Mouse (Mus musculus) hindbrain, embryonic 10.5 days (tissue): ENCODE data around the gene Tex12. TPM values are rescaled to one million over a fixed set of nuclear protein-coding genes. Genes with fewer than 3 reads are reported as not detected.

Experiments
- DNase-seq: peaks from one replicate; pipeline ENCODE4 v3.0.0-alpha.2; 2017; ENCODE audit warnings: low spot score
- H3K27ac ChIP-seq: fragments of 300-500 bp; sonication (generic); 2 replicates; pipeline ENCODE4 v1.5.1; 2016; ENCODE audit warnings: mild to moderate bottlenecking, moderate library complexity
- H3K27me3 ChIP-seq: fragments of 300-500 bp; sonication (generic); 2 replicates; pipeline ENCODE4 v1.6.1; 2016; ENCODE audit warnings: mild to moderate bottlenecking; ENCODE audit not compliant: poor library complexity, insufficient read depth, severe bottlenecking
- H3K36me3 ChIP-seq: fragments of 300-500 bp; sonication (generic); 2 replicates; pipeline ENCODE4 v1.6.1; 2016; ENCODE audit warnings: mild to moderate bottlenecking, moderate library complexity
- H3K4me1 ChIP-seq: fragments of 300-500 bp; sonication (generic); replicated peaks from 2 replicates; pipeline ENCODE4 v1.6.1; 2016; ENCODE audit warnings: mild to moderate bottlenecking
- H3K4me3 ChIP-seq: fragments of 300-500 bp; sonication (generic); 2 replicates; pipeline ENCODE4 v1.5.1; 2016; ENCODE audit warnings: mild to moderate bottlenecking, moderate library complexity
- H3K9me3 ChIP-seq: fragments of 300-500 bp; sonication (generic); 2 replicates; pipeline ENCODE4 v1.6.1; 2016; ENCODE audit warnings: mild to moderate bottlenecking, moderate library complexity
- WGBS: fragments of 180-500 bp; shearing (Covaris S2); methylation state at CpG from one replicate; pipeline ENCODE4 v1.1.7; 2016; 5-methylcytosine and 5-hydroxymethylcytosine counted together
- polyA plus RNA-seq: library from polyadenylated mRNA; unstranded; fragments of >200 nt; fragmentation: Nextera tagmentation; extraction: Ambion mirVana; gene quantifications from 2 replicates; pipeline ENCODE4 v1.2.1, GENCODE M21; 2016

The Tex12 gene
- polyA plus RNA-seq, 1 experiment from 2014 or later: 0.21 TPM

DNA sequence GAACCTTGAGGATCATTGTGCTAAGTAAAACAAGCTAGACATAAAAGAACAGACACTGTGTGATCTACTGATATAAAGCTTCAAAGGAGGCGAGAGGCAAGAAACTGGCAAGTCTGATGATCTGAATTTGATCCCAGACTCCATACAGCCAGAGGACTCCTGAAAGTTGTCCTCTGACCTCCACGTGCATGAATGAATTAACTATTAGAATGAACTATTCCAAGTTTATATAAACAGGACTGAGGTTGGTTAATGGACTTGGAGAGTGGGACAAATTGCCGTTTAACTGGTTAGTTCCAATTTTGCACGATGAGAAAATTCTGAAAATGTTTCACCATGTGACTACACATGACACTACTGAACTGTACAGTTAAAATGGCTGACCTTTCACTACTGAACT is 12.2 kb downstream of the Tex12 start:
- Histone ChIP-seq H3K9me3 (no peaks in the 10 kb centered on the region), H3K4me1 (peaks cover under 1% of the 10 kb centered on the region; the same call in 1 of the 2 replicates), H3K4me3 (no peak overlapping the region), H3K27me3 (no peaks in the 10 kb centered on the region), H3K27ac (no peak overlapping the region), H3K36me3 (no peaks in the 10 kb centered on the region)
- WGBS: 90% methylated on average over 4 of the region's 4 CpGs
- no peak for DNase-seq

- no peaks in the 10 kb centered on the region for H3K9me3 ChIP-seq
- H3K4me3 ChIP-seq: no peak overlapping the region
- no peaks in the 10 kb centered on the region for H3K36me3 ChIP-seq
- H3K27ac ChIP-seq: no peak overlapping the region
- 59% methylated on average over 5 of the region's 5 CpGs for WGBS
- H3K4me1 ChIP-seq: no peaks in the 10 kb centered on the region
- H3K27me3 ChIP-seq: no peaks in the 10 kb centered on the region
- DNase-seq: no peak
Measured at GRCm38 (mm10) chr9:50547859-50548478, 13.2 kb downstream of the Tex12 start.

GRCm38 (mm10) chr9:50542401-50542800 is 18.7 kb downstream of the Tex12 start:
- Histone ChIP-seq H3K4me1 (no peaks in the 10 kb centered on the region), H3K27me3 (no peaks in the 10 kb centered on the region), H3K4me3 (no peak overlapping the region), H3K36me3 (no peaks in the 10 kb centered on the region), H3K27ac (no peak overlapping the region), H3K9me3 (no peaks in the 10 kb centered on the region)
- 80% methylated on average over 9 of the region's 9 CpGs for WGBS
- DNase-seq: no peak

GRCm38 (mm10) chr9:50540170-50540569 is 21.0 kb downstream of the Tex12 start:
- DNase-seq: no peak
- Histone ChIP-seq H3K4me1 (no peaks in the 10 kb centered on the region), H3K27ac (no peak overlapping the region), H3K36me3 (no peaks in the 10 kb centered on the region), H3K4me3 (no peak overlapping the region), H3K27me3 (no peaks in the 10 kb centered on the region), H3K9me3 (no peaks in the 10 kb centered on the region)
- 78% methylated on average over 7 of the region's 7 CpGs for WGBS

- H3K27ac ChIP-seq: no peak overlapping the region
- no peak for DNase-seq
- no peak overlapping the region for H3K4me3 ChIP-seq
- no peaks in the 10 kb centered on the region for H3K4me1 ChIP-seq
- WGBS: 88% methylated on average over 4 of the region's 4 CpGs
- H3K36me3 ChIP-seq: no peaks in the 10 kb centered on the region
- no peaks in the 10 kb centered on the region for H3K27me3 ChIP-seq
- H3K9me3 ChIP-seq: no peaks in the 10 kb centered on the region
Measured at GRCm38 (mm10) chr9:50537295-50537694, 23.8 kb downstream of the Tex12 start.

- 79% methylated on average over 7 of the region's 7 CpGs for WGBS
- no peak for DNase-seq
- Histone ChIP-seq H3K9me3 (no peaks in the 10 kb centered on the region), H3K4me1 (no peaks in the 10 kb centered on the region), H3K27me3 (no peaks in the 10 kb centered on the region), H3K4me3 (no peak overlapping the region), H3K36me3 (no peaks in the 10 kb centered on the region), H3K27ac (no peak overlapping the region)
Measured at GRCm38 (mm10) chr9:50536603-50537135, 24.5 kb downstream of the Tex12 start.

DNA sequence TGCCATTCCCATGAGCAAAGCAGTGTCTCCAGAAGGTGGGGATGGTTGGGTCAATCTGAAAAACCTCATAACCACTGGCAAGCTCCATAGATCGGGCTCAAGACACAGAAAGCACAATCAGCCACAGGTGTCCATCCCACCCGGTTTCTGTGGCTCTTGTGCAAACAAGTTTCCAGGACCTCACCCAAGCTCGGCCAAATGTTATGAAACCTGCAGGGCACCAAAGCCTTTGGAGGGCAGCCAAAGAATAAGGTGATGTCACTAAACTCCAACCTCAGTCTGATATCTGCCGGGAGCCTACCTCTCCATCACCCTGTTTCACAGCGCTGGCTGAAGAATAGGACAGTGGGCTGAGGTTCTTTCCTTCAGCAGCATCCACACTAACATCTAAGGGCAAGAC is 25.2 kb downstream of the Tex12 start:
- no peaks in the 10 kb centered on the region for H3K9me3 ChIP-seq
- no peaks in the 10 kb centered on the region for H3K36me3 ChIP-seq
- H3K4me1 ChIP-seq: no peaks in the 10 kb centered on the region
- H3K27me3 ChIP-seq: no peaks in the 10 kb centered on the region
- no peak overlapping the region for H3K27ac ChIP-seq
- WGBS: 90% methylated on average over 5 of the region's 5 CpGs
- DNase-seq: no peak
- no peak overlapping the region for H3K4me3 ChIP-seq

DNA sequence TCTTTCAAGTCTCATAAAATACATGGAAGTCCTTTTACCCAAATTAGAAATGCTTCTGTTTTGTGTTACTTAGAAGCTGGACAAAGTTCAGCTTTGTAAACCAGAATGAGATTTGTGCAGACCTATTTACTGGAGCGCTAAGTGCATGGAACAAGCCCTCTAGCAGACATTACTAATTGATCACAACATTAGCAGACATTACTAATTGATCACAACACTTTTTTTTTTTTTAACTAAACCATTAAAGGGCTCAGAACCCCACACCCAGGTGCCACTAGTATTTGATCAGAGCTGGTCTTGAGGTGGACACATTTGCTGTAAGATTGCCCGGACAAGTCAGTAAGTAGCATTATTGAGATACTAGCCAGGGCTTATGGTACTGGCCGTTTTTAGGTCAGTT is 27.3 kb downstream of the Tex12 start:
- DNase-seq: no peak
- Histone ChIP-seq H3K27ac (no peak overlapping the region), H3K4me3 (no peak overlapping the region)

GRCm38 (mm10) chr9:50533328-50533727 is 27.8 kb downstream of the Tex12 start:
- Histone ChIP-seq H3K27ac (no peak overlapping the region), H3K4me3 (no peak overlapping the region), H3K4me1 (no peaks in the 10 kb centered on the region), H3K9me3 (no peaks in the 10 kb centered on the region), H3K36me3 (no peaks in the 10 kb centered on the region), H3K27me3 (no peaks in the 10 kb centered on the region)
- WGBS: 86% methylated on average over 11 of the region's 11 CpGs
- no peak for DNase-seq

More for the DNA sequence above, 27.3 kb downstream of the Tex12 start:
- no peaks in the 10 kb centered on the region for H3K27me3 ChIP-seq
- H3K36me3 ChIP-seq: no peaks in the 10 kb centered on the region
- no peaks in the 10 kb centered on the region for H3K4me1 ChIP-seq
- H3K9me3 ChIP-seq: no peaks in the 10 kb centered on the region
- 78% methylated on average over 3 of the region's 3 CpGs for WGBS

GRCm38 (mm10) chr9:50530890-50531289 is 30.2 kb downstream of the Tex12 start:
- H3K4me3 ChIP-seq: no peak overlapping the region
- DNase-seq: no peak
- H3K36me3 ChIP-seq: no peaks in the 10 kb centered on the region
- H3K4me1 ChIP-seq: peaks cover 17% of the 10 kb centered on the region
- H3K27ac ChIP-seq: no peak overlapping the region
- no peaks in the 10 kb centered on the region for H3K9me3 ChIP-seq
- H3K27me3 ChIP-seq: no peaks in the 10 kb centered on the region
- WGBS: 51% methylated on average over 2 of the region's 2 CpGs

- Histone ChIP-seq H3K36me3 (peaks cover 11% of the 10 kb centered on the region), H3K4me1 (peaks cover 17% of the 10 kb centered on the region), H3K9me3 (no peaks in the 10 kb centered on the region), H3K27ac (peak within 1 kb of the TSS; percentile 92), H3K4me3 (peak within 1 kb of the TSS; percentile 82), H3K27me3 (no peaks in the 10 kb centered on the region)
- under 1% methylated on average over 54 of the region's 54 CpGs for WGBS
- DNase-seq: peak; percentile 98
Measured at GRCm38 (mm10) chr9:50528293-50528892, 32.7 kb downstream of the Tex12 start, which contains the start of gene Pts. TSS of gene Pts (minus strand) at chr9:50528724.

GRCm38 (mm10) chr9:50527860-50528259 is 33.3 kb downstream of the Tex12 start:
- 48% methylated on average over 7 of the region's 7 CpGs for WGBS
- Histone ChIP-seq H3K27ac (peak overlapping the region; percentile 92; the same call in 1 of the 2 replicates), H3K9me3 (no peaks in the 10 kb centered on the region), H3K4me3 (peak overlapping the region; percentile 82), H3K4me1 (peaks cover 17% of the 10 kb centered on the region), H3K27me3 (no peaks in the 10 kb centered on the region), H3K36me3 (peaks cover 11% of the 10 kb centered on the region)
- no peak for DNase-seq

DNA sequence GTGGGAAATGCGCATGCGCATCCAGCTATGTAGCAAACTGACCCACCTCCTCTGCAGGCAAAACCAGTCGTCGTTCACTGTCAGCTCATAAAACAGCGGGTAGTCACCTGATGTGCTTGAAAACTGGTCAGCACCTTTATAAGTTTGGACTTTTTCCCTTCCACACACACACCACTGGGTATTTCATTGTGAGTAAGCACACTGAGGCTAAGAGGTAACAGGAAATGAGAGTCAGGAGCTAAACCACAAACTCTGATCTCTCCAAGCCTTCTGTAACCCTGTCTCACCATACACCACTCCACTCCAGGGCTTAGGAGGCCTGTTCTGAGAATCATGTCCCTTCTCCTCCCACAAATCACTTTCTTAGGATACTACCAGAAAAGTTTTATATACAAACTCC is 35.5 kb downstream of the Tex12 start:
- H3K4me1 ChIP-seq: peaks cover 17% of the 10 kb centered on the region
- no peak overlapping the region for H3K4me3 ChIP-seq
- no peak overlapping the region for H3K27ac ChIP-seq
- WGBS: 83% methylated on average over 5 of the region's 5 CpGs
- no peak for DNase-seq
- no peaks in the 10 kb centered on the region for H3K9me3 ChIP-seq
- peaks cover 16% of the 10 kb centered on the region for H3K36me3 ChIP-seq
- no peaks in the 10 kb centered on the region for H3K27me3 ChIP-seq
